Mouse (Mus musculus): Measurements from ENCODE around the gene Aunip.

Gene Aunip

DNA sequence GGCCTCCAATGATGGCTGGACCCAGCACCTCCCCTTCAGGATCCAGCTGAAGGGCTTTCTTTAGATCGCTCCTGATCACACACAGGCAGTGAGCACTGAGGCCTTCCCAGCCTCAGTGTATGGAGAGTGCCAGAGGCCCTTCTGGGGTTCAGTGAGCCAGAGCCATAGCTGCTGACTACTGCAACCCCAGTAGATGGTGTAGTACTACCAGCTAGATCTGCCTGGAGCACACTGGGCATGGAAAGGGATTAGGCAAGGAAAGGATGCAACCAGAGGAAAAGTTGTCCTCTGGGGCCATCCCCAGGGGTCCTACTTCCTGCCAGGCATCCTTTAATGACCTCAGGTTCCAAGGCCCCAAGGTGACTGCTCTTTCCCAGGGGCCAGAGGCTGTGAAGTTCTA, 42.8 kb downstream of the Aunip start:
- no peak for DNase-seq (ENCODE audit: low spot score in 2 of 2)

GRCm38 (mm10) chr4:134555956-134556580, 45.3 kb downstream of the Aunip start:
- DNase-seq (ENCODE audit: low spot score in 2 of 2), result no peak

DNA sequence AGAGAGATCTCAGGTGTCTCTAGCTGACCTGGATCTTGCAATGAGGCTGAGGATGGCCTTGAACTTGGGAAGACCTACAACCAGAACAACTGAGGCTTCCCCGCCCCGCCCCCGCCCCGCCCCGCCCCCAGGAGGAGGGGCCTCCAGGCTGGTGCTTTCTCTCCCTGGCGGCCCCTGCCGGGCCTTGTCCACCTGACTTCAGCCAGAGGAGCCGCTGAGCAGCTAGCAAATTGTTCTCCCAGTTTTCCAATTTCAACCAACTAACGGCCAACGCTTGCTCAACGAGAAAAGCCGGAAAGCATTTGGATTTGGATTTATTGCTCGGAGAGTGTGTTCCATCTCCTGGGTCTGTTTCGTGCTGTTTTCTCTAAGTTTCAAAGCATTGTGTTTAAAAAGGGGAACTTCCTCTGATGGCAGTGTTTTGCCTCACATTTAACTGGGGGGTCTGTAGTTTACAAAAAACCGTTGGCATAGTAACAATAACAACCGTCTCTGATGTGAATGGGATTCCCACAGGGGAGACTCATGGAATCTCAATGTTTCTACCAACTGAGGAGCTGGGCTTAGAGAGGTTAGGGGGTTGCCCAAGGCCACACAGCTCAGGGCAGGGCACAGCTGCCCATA, 46.9 kb downstream of the Aunip start:
- no peak for DNase-seq (ENCODE audit: low spot score in 2 of 2)

DNA sequence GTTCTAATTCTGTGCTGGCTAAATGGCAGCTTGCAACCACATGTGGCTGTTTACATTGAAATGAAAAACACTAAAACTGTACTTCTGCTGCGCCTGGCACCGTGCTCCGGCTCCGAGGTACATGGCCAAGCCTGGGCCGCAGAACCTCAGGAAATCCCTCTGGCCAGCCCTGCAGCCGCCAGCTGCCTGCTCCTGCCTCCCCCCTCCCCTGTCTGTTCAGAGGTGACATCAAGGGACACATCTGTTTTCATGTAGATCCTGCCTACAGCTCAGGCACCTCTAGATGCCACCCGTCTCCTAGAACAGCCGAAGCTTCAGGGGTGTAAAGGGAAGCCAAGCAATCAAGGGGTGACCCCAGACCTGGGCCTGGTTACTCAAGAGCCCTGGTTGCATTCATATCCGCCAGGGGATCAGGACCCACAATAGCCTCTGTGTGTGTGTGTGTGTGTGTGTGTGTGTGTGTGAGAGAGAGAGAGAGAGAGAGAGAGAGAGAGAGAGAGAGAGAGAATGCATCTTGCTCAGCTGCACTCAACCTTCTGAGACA, 47.8 kb downstream of the Aunip start:
- DNase-seq (ENCODE audit: low spot score in 2 of 2), result no peak

- DNase-seq (ENCODE audit: low spot score in 2 of 2), result no peak
Measured at GRCm38 (mm10) chr4:134559154-134559553, 48.4 kb downstream of the Aunip start.

DNA sequence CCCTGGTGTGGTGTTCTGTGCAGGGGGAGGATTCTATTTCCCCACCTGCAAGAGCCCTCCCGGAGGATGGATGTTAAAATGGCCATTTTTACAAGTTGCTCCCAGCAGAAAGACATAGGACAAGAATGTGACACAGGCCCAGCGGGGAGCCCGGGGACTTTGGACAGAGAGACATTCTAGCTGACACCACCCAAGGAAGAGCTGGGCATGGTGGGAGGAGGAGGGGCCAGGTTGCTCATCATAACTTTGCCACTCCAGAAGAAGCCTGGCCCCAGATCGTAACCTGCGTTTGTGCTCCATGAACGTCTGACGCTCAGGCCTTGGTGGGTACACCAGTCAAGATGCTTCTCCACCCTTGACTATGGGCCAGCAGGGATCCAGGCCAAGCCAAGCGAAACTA, 49.9 kb downstream of the Aunip start:
- DNase-seq (ENCODE audit: low spot score in 2 of 2), result no peak

DNA sequence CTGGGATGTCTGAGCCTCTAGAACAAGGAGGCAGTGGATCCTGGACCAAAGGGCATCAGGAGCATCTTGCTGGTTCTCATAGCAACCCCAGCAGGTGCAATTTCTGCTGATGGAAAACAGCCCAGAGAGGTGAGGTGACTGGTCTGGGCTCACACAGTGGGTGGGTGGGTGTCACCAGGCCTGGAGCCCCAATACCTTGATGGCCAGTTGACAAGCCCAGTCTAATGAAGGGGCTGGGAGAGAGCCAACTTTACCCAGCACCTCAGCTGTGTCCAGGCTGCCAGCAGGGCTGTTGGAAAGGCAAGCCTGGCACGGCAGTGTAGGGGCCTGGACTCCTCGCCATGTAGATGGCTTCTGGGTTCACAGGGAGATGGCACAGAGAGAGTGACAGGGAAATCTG, 51.2 kb downstream of the Aunip start:
- DNase-seq (ENCODE audit: low spot score in 2 of 2), result no peak

DNA sequence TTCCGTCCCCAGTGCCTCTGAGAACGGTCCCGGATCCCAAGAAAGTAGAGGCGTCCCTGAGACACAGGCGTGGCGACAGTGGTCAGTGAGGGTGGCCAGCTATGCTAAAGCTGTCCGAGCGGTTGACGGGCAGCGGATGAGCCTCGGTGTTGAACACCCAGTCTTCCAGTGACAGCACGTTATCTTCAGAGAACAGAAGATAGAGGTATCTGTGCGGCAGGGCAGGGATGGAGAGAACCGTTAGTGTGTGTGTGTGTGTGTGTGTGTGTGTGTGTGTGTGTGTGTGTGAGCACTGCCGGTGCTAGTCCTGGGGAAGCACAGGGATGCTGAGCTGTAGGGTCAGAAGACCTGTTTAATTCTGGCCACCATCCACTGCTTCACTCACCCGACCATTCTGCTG, 52.8 kb downstream of the Aunip start:
- no peak for DNase-seq (ENCODE audit: low spot score in 2 of 2)

- DNase-seq (ENCODE audit: low spot score in 2 of 2), result no peak
Measured at GRCm38 (mm10) chr4:134564093-134564492, 53.3 kb downstream of the Aunip start.

- no peak for DNase-seq (ENCODE audit: low spot score in 2 of 2)
Measured at GRCm38 (mm10) chr4:134567377-134568226, 56.8 kb downstream of the Aunip start.

DNA sequence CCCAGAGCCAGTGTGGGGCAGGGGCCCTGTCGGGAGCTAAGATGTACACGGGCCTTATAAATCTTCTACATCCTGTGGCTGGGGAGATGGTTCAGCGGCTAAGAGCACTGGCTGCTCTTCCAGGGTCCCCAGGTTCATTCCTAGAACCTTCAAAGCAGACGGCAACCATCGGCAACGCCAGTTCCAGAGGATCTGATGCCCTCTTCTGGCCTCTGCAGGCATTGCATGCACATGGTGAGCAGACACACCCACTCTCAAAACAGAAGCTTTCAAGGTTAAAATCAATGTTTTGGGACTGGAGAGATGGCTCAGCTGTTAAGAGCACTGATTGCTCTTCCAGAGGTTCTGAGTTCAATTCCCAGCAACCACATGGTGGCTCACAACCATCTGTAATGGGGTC, 58.4 kb downstream of the Aunip start:
- no peak for DNase-seq (ENCODE audit: low spot score in 2 of 2)

- DNase-seq (ENCODE audit: low spot score in 2 of 2), result no peak
Measured at GRCm38 (mm10) chr4:134569831-134570230, 59.0 kb downstream of the Aunip start.

DNA sequence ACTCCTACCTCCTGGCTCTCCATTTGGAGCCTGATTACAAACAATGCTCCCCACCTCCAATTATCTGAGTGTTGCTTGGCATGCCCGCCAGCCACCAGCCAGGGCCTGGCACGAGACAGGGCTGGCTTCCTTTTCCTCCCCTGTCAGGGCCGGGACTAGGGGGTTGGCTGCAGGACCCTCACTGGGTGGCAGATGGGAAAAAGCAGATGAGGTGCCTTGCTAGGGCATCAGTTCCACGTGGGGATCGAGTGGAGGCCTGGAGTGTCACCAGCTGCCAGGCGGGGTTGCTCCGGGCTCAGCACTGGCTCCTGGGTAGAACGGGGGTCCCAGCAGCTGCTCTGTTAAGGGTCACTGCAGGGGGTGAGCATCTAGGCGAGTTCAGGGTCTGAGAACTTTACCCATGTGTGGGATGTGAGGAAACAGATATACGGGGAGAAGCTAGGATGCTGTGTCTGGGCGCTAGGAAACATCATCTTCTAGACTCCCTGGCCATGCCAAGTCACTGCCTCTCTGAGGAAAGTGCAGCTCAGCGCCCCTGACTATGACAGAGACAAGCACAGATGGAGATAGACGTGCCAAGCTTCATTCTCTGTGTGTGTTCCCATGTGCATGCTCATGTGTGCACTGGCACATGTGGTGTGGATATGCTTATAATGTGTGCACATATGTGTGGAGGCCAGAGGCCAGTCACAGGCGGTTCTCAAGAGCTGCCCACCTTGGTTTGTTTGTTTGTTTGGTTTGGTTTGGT, 60.1 kb downstream of the Aunip start:
- no peak for DNase-seq (ENCODE audit: low spot score in 2 of 2)

- DNase-seq (ENCODE audit: low spot score in 2 of 2), result no peak
Measured at GRCm38 (mm10) chr4:134572449-134573300, 61.9 kb downstream of the Aunip start.

Data from spleen, postnatal 14 days (tissue).